Mouse (Mus musculus): ENCODE results near the gene Prg2. TPM values are rescaled to one million over a fixed set of nuclear protein-coding genes. Genes with fewer than 3 reads are reported as not detected.

Gene Prg2
- total RNA-seq, 2 experiments from 2014 or later = not detected

- intact Hi-C loops (cut with DNase I) = no loop called here
These were observed 33.7 kb downstream of the Prg2 start for GRCm38 (mm10) chr2:85013826-85014587.

DNA sequence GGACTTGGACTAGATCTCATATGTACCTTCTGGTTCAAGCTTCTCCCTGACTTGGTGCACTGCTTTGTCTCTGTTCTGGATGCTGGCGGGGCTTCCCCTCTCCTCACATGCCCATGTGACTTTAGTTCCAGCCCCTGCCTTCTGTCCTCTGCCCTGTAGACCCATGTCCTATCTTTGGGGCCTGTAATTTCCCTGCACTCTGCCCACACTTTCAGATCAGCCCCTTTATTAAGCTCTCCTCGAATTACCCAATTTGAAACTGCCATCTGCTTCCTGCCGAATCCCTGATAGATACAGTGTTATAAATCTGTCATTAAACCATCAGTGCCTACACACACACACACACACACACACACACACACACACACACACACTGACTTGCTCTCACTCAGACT, 34.3 kb downstream of the Prg2 start:
- intact Hi-C loops (cut with DNase I) = no loop called here
- DNase-seq (ENCODE audit: low spot score) = no peak

More at GRCm38 (mm10) chr2:85013826-85014587, 33.7 kb downstream of the Prg2 start:
- no peak for DNase-seq (ENCODE audit: low spot score)

DNA sequence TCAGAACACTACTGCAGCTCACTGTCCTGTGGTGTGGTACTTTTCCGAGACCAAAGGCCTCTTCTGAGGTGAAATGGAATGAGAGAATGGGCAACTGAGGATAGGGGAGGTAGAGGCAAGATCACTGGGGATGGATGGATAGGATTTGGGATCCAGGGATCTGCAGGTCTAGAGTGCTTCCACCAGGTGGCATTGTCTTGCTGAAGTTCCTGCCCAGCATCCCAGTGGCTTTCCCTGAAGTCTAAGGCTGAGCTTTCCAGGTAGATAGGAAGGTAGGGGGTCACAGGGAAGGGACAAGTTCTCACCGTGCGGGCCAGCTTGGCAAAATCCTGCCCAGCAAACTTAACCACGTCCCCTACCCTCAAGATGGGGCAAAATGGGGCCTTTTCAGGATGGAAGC, 41.8 kb downstream of the Prg2 start:
- intact Hi-C loops (cut with DNase I) = loop anchor here (10.0 kb wide), 1 partner anchor 543 kb away; no protein-coding TSS in a partner anchor
- no peak for DNase-seq (ENCODE audit: low spot score)

DNA sequence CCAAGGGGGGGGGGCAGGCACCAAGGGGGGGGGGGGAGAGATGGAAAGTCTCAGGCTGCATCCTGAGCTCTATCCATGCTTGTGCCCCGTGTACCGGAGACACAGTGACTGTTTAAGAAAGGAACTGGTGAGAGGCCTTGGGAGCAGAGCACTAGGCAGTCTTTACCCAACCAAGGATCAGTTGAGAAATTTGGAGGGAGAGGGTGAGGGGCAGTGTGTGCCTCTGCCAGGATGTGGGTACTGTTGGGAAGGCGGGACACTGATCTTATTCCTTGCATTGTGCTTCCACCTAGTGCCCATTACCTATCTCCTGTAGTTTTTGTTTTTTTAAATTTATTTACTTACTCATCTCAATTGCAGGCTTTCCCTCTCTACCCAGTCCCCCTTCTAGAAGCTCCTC, 45.9 kb downstream of the Prg2 start:
- intact Hi-C loops (cut with DNase I) = loop anchor here (10.0 kb wide), 1 partner anchor 539 kb away; no protein-coding TSS in a partner anchor
- no peak for DNase-seq (ENCODE audit: low spot score)

DNA sequence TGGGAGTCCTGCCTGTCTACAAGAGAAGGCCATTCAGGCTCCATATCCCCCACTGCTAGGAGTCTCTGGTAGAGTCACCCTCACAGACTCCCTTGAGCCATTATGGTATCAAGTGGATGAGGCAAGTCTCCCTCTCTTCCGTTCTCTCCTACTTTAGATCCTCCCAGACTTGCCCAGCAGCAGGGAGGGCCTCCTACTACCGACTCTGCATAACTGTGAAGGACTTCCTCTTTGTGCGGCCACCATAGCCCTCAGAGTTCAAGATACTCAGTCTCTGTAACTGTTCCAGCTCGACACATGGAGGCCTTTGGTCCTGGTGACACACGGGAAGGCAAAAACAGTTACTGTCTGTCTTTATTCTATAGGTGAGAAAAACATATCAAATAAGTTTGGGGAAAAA, 47.0 kb downstream of the Prg2 start:
- intact Hi-C loops (cut with DNase I) = loop anchor here (10.0 kb wide), 1 partner anchor 538 kb away; no protein-coding TSS in a partner anchor
- no peak for DNase-seq (ENCODE audit: low spot score)

DNA sequence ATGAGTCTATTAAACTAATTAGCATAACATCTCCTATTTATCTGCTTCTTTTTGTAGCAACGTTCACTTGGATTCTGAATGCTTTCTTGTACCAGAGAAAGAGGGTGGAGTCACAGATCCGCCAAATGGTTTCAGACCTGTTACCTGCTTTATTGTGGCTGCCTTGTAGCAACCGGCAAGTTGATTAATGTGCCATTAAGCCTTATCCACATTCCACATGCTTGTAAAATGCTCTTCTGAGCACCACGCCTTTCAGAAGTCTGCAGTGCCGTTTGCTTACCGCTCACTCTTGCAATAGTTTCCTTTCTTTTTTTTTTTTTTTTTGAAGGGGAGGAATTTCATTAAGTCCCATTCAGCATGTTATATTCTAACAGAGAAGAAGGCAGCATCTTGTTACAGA, 49.6 kb downstream of the Prg2 start:
- intact Hi-C loops (cut with DNase I) = loop anchor here (10.0 kb wide), 1 partner anchor 535 kb away; no protein-coding TSS in a partner anchor
- no peak for DNase-seq (ENCODE audit: low spot score)

GRCm38 (mm10) chr2:85030989-85031388, 50.7 kb downstream of the Prg2 start:
- intact Hi-C loops (cut with DNase I) = no loop called here
- no peak for DNase-seq (ENCODE audit: low spot score)

DNA sequence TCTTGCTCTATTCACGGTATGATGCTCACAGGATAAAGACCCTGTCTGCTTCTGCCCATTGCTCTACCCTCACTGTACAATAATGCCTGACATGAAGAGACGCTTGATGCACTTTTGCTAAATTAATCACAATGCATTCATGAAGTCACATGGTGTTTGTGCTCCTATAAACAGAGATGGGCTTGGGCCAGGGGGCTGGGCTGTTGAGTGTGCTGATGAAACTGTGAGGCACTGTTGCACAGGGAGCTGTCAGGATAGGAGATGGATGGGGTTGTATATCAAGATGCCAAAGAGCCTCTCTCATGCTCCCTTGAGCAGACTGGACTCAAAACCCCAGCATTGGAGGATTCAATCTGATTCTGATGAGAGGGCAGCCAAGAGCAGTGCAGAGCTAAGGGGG, 52.9 kb downstream of the Prg2 start:
- intact Hi-C loops (cut with DNase I) = no loop called here
- DNase-seq (ENCODE audit: low spot score) = no peak

Other genes with a start within 250 kb of the Prg2 start
- gene Ypel4, start 246.4 kb upstream of the Prg2 start, total RNA-seq (2021) = 1 to 10 TPM in 1 of 2 experiments, under 1 TPM in 1; 0.94 to 1.1 TPM
- 1 to 10 TPM; 1.8 to 1.9 TPM for gene Gm19426, start 236.8 kb upstream of the Prg2 start, total RNA-seq (2021)
- 10 to 100 TPM; 68.8 to 75.7 TPM for gene Serping1, start 205.0 kb upstream of the Prg2 start, total RNA-seq (2021)
- 10 to 100 TPM; 30.6 to 70.6 TPM for gene Ube2l6, start 181.6 kb upstream of the Prg2 start, total RNA-seq (2021)
- gene Smtnl1, start 157.8 kb upstream of the Prg2 start, total RNA-seq (2021) = not detected
- 100 to 1,000 TPM in 1 of 2 experiments, 10 to 100 TPM in 1; 99.8 to 103 TPM for gene Timm10, start 153.5 kb upstream of the Prg2 start, total RNA-seq (2021)
- gene Slc43a1, start 141.6 kb upstream of the Prg2 start, total RNA-seq (2021) = 1 to 10 TPM; 1.5 to 2.2 TPM
- 1 to 10 TPM; 1.8 to 4.0 TPM for gene Rtn4rl2, start 93.8 kb upstream of the Prg2 start, total RNA-seq (2021)
- 10 to 100 TPM; 70.7 to 86.6 TPM for gene Slc43a3, start 43.9 kb upstream of the Prg2 start, total RNA-seq (2021)
- not detected for gene Prg3, start 7.8 kb downstream of the Prg2 start, total RNA-seq (2021)
- gene Ssrp1, start 56.8 kb downstream of the Prg2 start, total RNA-seq (2021) = 10 to 100 TPM; 35.5 to 40.8 TPM
- under 1 TPM; 0.26 to 0.42 TPM for gene P2rx3, start 57.0 kb downstream of the Prg2 start, total RNA-seq (2021)
- 10 to 100 TPM; 63.2 to 65.0 TPM for gene Tnks1bp1, start 67.6 kb downstream of the Prg2 start, total RNA-seq (2021)
- gene Aplnr, start 155.8 kb downstream of the Prg2 start, total RNA-seq (2021) = 10 to 100 TPM; 48.6 to 54.3 TPM
- gene Lrrc55, start 216.7 kb downstream of the Prg2 start, total RNA-seq (2021) = 1 to 10 TPM; 1.6 to 2.8 TPM

Data from heart, postnatal 25 days (tissue).